In genomic region chr4:127400165-127401145, GRCm38 (mm10) we compare ENCODE assay signal across 14 mouse cellular contexts. TPM values are rescaled to one million over a fixed set of nuclear protein-coding genes. Genes with fewer than 3 reads are reported as not detected.
A peak's percentile ranks its signal among the peaks of the same experiment; 100 is the strongest.
DNase-seq lines count a peak whose midpoint lies in the region; ATAC-seq and TF ChIP-seq lines count a peak whose summit lies in the region.
"Had no signal": no experiment of that assay in that cellular context is flagged by ENCODE, and none has a peak within 500 bp of the region (broad histone marks: within the 10 kb centered on the region; RNA-seq: fewer than 3 reads in every experiment).

No protein-coding gene starts in this region.

- TF ChIP-seq CTCF in left cerebral cortex, adult 2 months (IDR thresholded peaks at IDR 0.05), result no peak

- no peak for DNase-seq in frontal cortex, postnatal 25 days (ENCODE audit: low spot score in 2 of 2)
- peak; percentile 10 to 14 for DNase-seq in left cerebral cortex, postnatal 36 days (ENCODE audit: low spot score in 2 of 2)
- DNase-seq in left cerebral cortex, adult 2 months (ENCODE audit: extremely low spot score in 1 of 2, low spot score in 2 of 2), result no peak
- DNase-seq in cerebellum, adult 8-10 months, result peak; percentile 70
- peak; percentile 49 for DNase-seq in telencephalon, adult 2 months (ENCODE audit: low read depth, low spot score)
- DNase-seq in ovary, postnatal 36 days (ENCODE audit: low spot score), result no peak
- DNase-seq: lung, postnatal 10 days had no signal

- intact Hi-C loops in left cerebral cortex, postnatal 36 days (cut with DNase I), result no loop called here
- intact Hi-C loops in left cerebral cortex, adult 2 months (cut with DNase I), result no loop called here

- H3K4me3 ChIP-seq in left cerebral cortex, adult 2 months, result no peak overlapping the region
- H3K4me3 ChIP-seq: forebrain, embryonic 15.5 days; heart, embryonic 15.5 days; limb, embryonic 13.5 days had no signal

- H3K27ac ChIP-seq in left cerebral cortex, adult 2 months, result no peak overlapping the region
- H3K27ac ChIP-seq: forebrain, embryonic 15.5 days; heart, embryonic 15.5 days; kidney, postnatal 0 days; limb, embryonic 13.5 days had no signal

- peak; percentile 77 for ATAC-seq in frontal cortex, adult (ENCODE audit: low TSS enrichment)
- ATAC-seq in megakaryocyte, adult 5-6 weeks (ENCODE audit: poor library complexity, severe bottlenecking), result no peak
- ATAC-seq: forebrain, embryonic 15.5 days had no signal

RNA-seq across cellular contexts. Expression of gene Gjb5, which starts 42.5 kb away (rescaled TPM):
- total RNA-seq in left cerebral cortex, postnatal 36 days (2021), result not detected
- total RNA-seq in left cerebral cortex, adult 2 months (2021), result under 1 TPM in 1 of 2 experiments, not detected in 1; 0.20 TPM
- not detected in 2 replicates for total RNA-seq in megakaryocyte, adult 5-6 weeks (2015)
- not detected in 2 replicates for total RNA-seq in megakaryocyte, adult 5-6 weeks (2017)
- total RNA-seq: monocyte, adult 5-6 weeks had no signal

RNA-seq across cellular contexts. Expression of gene Gjb4, which starts 46.6 kb away (rescaled TPM):
- not detected for total RNA-seq in left cerebral cortex, postnatal 36 days (2021)
- total RNA-seq in left cerebral cortex, adult 2 months (2021), result not detected
- total RNA-seq in megakaryocyte, adult 5-6 weeks (2015), result not detected in 2 replicates
- total RNA-seq in megakaryocyte, adult 5-6 weeks (2017), result 0.07 TPM in 1 of 2 replicates, not detected in the other
- total RNA-seq: monocyte, adult 5-6 weeks had no signal

Comparison
In these comparisons a context has a peak if more than half of its experiments do, and no peak if none do; other contexts are left out.
1. DNase-seq: peak in left cerebral cortex, postnatal 36 days (2 of 2), cerebellum, adult 8-10 months (single experiment) and telencephalon, adult 2 months (single experiment); none in frontal cortex, postnatal 25 days (0 of 2), left cerebral cortex, adult 2 months (0 of 2) and ovary, postnatal 36 days (single experiment).